Mouse (Mus musculus): ENCODE results near the gene Rhbdd1. TPM values are rescaled to one million over a fixed set of nuclear protein-coding genes. Genes with fewer than 3 reads are reported as not detected.

Rhbdd1 gene
- polyA plus RNA-seq, 1 experiment from 2014 or later = 8.8 TPM

- Histone ChIP-seq H3K27me3 (ENCODE audit: low read depth, poor library complexity, severe bottlenecking) (peaks cover 23% of the 10 kb centered on the region), H3K27ac (replicated peaks) (peak overlapping the region; percentile 77)
- no peak for DNase-seq (ENCODE audit: low spot score)
These were observed 29.0 kb upstream of the Rhbdd1 start for GRCm38 (mm10) chr1:82287052-82287775.

GRCm38 (mm10) chr1:82287776-82288325 is 28.4 kb upstream of the Rhbdd1 start:
- Histone ChIP-seq H3K4me3 (peak overlapping the region; percentile 81), H3K9me3 (replicated peaks) (peaks cover 16% of the 10 kb centered on the region), H3K4me1 (peaks cover 86% of the 10 kb centered on the region), H3K27ac (replicated peaks) (peak overlapping the region; percentile 77; the same call in 1 of the 2 replicates), H3K36me3 (peaks cover 28% of the 10 kb centered on the region), H3K27me3 (ENCODE audit: low read depth, poor library complexity, severe bottlenecking) (peaks cover 23% of the 10 kb centered on the region)
- WGBS = 91% methylated on average over 16 of the region's 16 CpGs
- DNase-seq (ENCODE audit: low spot score) = no peak

More at GRCm38 (mm10) chr1:82287052-82287775, 29.0 kb upstream of the Rhbdd1 start:
- peaks cover 28% of the 10 kb centered on the region for H3K36me3 ChIP-seq
- 65% methylated on average over 22 of the region's 22 CpGs for WGBS
- peaks cover 16% of the 10 kb centered on the region for H3K9me3 ChIP-seq (replicated peaks)
- H3K4me3 ChIP-seq = peak overlapping the region; percentile 81
- H3K4me1 ChIP-seq = peaks cover 86% of the 10 kb centered on the region

DNA sequence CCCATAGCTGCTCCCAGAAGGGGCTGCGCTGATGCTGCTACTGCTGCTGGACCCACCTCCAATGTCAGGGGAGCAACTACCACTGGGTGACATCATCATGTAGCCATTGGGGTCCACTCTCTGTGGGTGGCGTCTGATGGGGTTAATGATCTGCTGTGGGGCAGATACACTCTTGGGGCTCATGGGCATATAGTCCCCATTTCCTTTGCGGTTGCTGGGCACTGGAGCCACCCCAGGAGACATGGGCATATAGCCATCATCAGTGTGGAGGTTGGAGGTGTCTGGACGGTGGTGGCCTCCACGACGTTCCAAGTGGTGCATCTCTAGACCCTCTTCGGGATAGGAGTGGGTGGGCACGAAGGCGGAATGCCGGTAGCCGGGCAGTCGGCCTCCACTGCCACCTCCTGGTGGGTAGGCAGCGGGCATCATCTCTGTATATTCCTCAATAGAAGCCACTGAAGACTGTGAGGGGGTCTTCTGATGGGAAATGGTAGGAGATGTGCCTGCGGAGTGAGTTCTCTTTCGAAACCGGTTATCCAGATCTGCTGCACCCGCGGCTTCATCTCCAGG is 27.7 kb upstream of the Rhbdd1 start:
- H3K36me3 ChIP-seq = peaks cover 28% of the 10 kb centered on the region
- peaks cover 16% of the 10 kb centered on the region for H3K9me3 ChIP-seq (replicated peaks)
- H3K4me1 ChIP-seq = peaks cover 88% of the 10 kb centered on the region
- peaks cover 23% of the 10 kb centered on the region for H3K27me3 ChIP-seq (ENCODE audit: low read depth, poor library complexity, severe bottlenecking)
- H3K4me3 ChIP-seq = peak overlapping the region; percentile 81
- no peak overlapping the region for H3K27ac ChIP-seq (replicated peaks)
- no peak for DNase-seq (ENCODE audit: low spot score)
- WGBS = 87% methylated on average over 18 of the region's 18 CpGs

GRCm38 (mm10) chr1:82289116-82289989 is 26.9 kb upstream of the Rhbdd1 start:
- Histone ChIP-seq H3K4me3 (peak overlapping the region; percentile 81), H3K36me3 (peaks cover 28% of the 10 kb centered on the region), H3K9me3 (replicated peaks) (peaks cover 16% of the 10 kb centered on the region), H3K27me3 (ENCODE audit: low read depth, poor library complexity, severe bottlenecking) (peaks cover 23% of the 10 kb centered on the region), H3K27ac (replicated peaks) (peak overlapping the region; percentile 96), H3K4me1 (peaks cover 79% of the 10 kb centered on the region)
- no peak for DNase-seq (ENCODE audit: low spot score)
- WGBS = 73% methylated on average over 35 of the region's 35 CpGs

- Histone ChIP-seq H3K9me3 (replicated peaks) (peaks cover 16% of the 10 kb centered on the region), H3K36me3 (peaks cover 28% of the 10 kb centered on the region), H3K27ac (replicated peaks) (peak overlapping the region; percentile 96), H3K27me3 (ENCODE audit: low read depth, poor library complexity, severe bottlenecking) (peaks cover 23% of the 10 kb centered on the region), H3K4me1 (peaks cover 72% of the 10 kb centered on the region), H3K4me3 (peak overlapping the region; percentile 81)
- WGBS = under 1% methylated on average over 45 of the region's 45 CpGs
- peak; percentile 64 for DNase-seq (ENCODE audit: low spot score)
These were observed 26.1 kb upstream of the Rhbdd1 start for GRCm38 (mm10) chr1:82289990-82290681.

- peaks cover 66% of the 10 kb centered on the region for H3K4me1 ChIP-seq
- peaks cover 28% of the 10 kb centered on the region for H3K36me3 ChIP-seq
- peak overlapping the region; percentile 96 for H3K27ac ChIP-seq (replicated peaks)
- H3K9me3 ChIP-seq (replicated peaks) = peaks cover 16% of the 10 kb centered on the region
- 0% methylated on average over 31 of the region's 31 CpGs for WGBS
- DNase-seq (ENCODE audit: low spot score) = peak; percentile 87
- peak overlapping the region; percentile 81 for H3K4me3 ChIP-seq
- peaks cover 23% of the 10 kb centered on the region for H3K27me3 ChIP-seq (ENCODE audit: low read depth, poor library complexity, severe bottlenecking)
These were observed 25.5 kb upstream of the Rhbdd1 start for GRCm38 (mm10) chr1:82290723-82291150.

- H3K4me3 ChIP-seq = peak within 1 kb of the TSS; percentile 81
- peak; percentile 92 for DNase-seq (ENCODE audit: low spot score)
- WGBS = under 1% methylated on average over 59 of the region's 60 CpGs
- H3K9me3 ChIP-seq (replicated peaks) = peaks cover 16% of the 10 kb centered on the region
- H3K27me3 ChIP-seq (ENCODE audit: low read depth, poor library complexity, severe bottlenecking) = peaks cover 23% of the 10 kb centered on the region
- peaks cover 60% of the 10 kb centered on the region for H3K4me1 ChIP-seq
- H3K27ac ChIP-seq (replicated peaks) = peak within 1 kb of the TSS; percentile 96
- H3K36me3 ChIP-seq = peaks cover 28% of the 10 kb centered on the region
These were observed 25.0 kb upstream of the Rhbdd1 start, which contains the start of gene Irs1 for GRCm38 (mm10) chr1:82291151-82291797. Irs1 (minus strand) TSS chr1:82291416.

GRCm38 (mm10) chr1:82291930-82292712 is 24.1 kb upstream of the Rhbdd1 start:
- Histone ChIP-seq H3K27me3 (ENCODE audit: low read depth, poor library complexity, severe bottlenecking) (peaks cover 23% of the 10 kb centered on the region), H3K27ac (replicated peaks) (peak overlapping the region; percentile 96), H3K4me3 (peak overlapping the region; percentile 81), H3K36me3 (peaks cover 25% of the 10 kb centered on the region), H3K4me1 (peaks cover 52% of the 10 kb centered on the region), H3K9me3 (replicated peaks) (peaks cover 16% of the 10 kb centered on the region)
- DNase-seq (ENCODE audit: low spot score) = no peak
- 2% methylated on average over 23 of the region's 23 CpGs for WGBS

- H3K4me1 ChIP-seq = peaks cover 45% of the 10 kb centered on the region
- 0% methylated on average over 13 of the region's 13 CpGs for WGBS
- peaks cover 19% of the 10 kb centered on the region for H3K27me3 ChIP-seq (ENCODE audit: low read depth, poor library complexity, severe bottlenecking)
- peak overlapping the region; percentile 81 for H3K4me3 ChIP-seq
- H3K9me3 ChIP-seq (replicated peaks) = peaks cover 12% of the 10 kb centered on the region
- peaks cover 18% of the 10 kb centered on the region for H3K36me3 ChIP-seq
- peak; percentile 87 for DNase-seq (ENCODE audit: low spot score)
- H3K27ac ChIP-seq (replicated peaks) = no peak overlapping the region
These were observed 23.5 kb upstream of the Rhbdd1 start for GRCm38 (mm10) chr1:82292771-82293170.

DNA sequence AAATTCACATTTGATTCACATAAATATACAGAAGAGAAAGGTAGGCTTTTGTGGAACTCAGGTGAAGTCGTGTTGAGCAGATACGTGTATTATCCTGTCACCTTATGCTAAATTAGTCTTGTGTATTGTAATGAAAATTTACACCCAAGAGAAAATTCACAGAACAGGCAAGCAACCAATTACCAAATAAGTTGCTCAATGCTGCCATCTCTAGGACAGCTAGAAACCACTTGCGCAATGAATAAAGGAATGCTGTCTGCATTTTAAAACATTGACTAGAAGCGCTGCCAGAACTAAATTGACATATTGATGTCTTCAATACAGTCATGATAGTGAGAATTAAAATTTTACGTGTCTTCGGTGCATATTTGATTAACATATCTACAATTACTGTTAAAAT is 22.1 kb upstream of the Rhbdd1 start:
- DNase-seq (ENCODE audit: low spot score) = no peak
- no peak overlapping the region for H3K27ac ChIP-seq (replicated peaks)
- WGBS = 15% methylated on average over 6 of the region's 6 CpGs

DNA sequence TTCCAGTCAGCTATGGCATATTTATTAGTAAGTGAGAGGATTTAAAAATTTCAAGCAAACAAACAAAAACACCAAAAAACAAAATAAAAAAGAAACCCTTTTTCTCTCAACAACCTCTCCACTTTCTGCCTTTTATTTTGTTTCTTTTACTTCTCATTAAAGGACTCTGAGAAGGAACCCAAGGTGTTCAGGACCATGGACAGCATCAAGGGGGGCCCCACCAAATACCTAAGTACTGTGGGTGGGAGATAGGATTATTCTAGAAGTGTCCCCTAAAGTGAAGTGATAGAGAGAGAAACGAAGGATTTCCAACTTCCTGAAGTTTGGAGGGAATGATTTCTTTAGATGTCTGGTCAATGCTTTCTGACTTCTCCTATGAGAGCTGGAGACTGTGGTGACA is 17.7 kb upstream of the Rhbdd1 start:
- Histone ChIP-seq H3K4me3 (no peak overlapping the region), H3K4me1 (no peaks in the 10 kb centered on the region), H3K27me3 (ENCODE audit: low read depth, poor library complexity, severe bottlenecking) (no peaks in the 10 kb centered on the region), H3K36me3 (no peaks in the 10 kb centered on the region), H3K27ac (replicated peaks) (no peak overlapping the region), H3K9me3 (replicated peaks) (no peaks in the 10 kb centered on the region)
- 46% methylated on average over 1 of the region's 1 CpGs for WGBS
- no peak for DNase-seq (ENCODE audit: low spot score)

More for the DNA sequence above, 22.1 kb upstream of the Rhbdd1 start:
- H3K4me3 ChIP-seq = no peak overlapping the region
- H3K27me3 ChIP-seq (ENCODE audit: low read depth, poor library complexity, severe bottlenecking) = peaks cover 5% of the 10 kb centered on the region; the same call in 1 of the 2 replicates
- H3K36me3 ChIP-seq = peaks cover 5% of the 10 kb centered on the region
- peaks cover 35% of the 10 kb centered on the region for H3K4me1 ChIP-seq
- H3K9me3 ChIP-seq (replicated peaks) = no peaks in the 10 kb centered on the region

All from midbrain, embryonic 10.5 days (tissue).